Mouse (Mus musculus): ENCODE data around the gene Lpin1.

DNA sequence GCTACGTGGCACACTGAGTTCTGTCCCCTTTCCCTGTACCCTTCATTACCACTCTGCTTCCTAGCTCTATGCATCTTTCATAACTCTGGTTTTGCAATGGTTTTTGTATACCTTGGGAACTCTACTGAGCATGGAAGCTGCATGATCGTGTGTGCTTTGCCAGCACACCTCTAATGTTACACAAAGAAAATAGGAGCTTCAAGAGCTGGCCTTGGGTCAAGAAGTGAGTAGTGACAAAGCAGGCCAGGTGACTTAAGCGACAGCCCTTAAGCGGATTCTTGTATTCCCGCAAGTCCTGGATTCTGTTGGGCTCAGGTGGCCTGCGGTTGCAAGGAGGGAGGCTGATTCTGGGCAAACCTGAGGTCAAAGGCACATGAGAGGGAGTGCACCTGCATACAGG lies 37.5 kb upstream of the Lpin1 start:
- TF ChIP-seq GATA2 (IDR thresholded peaks at IDR 0.05; ENCODE audit: borderline replicate concordance, low read depth, low read length) (no peak), GATA1 (IDR thresholded peaks at IDR 0.05; ENCODE audit: borderline replicate concordance, low read length) (no peak)

All from G1E (cell line).